Mouse (Mus musculus): ENCODE results near the gene Zfp652. TPM values are rescaled to one million over a fixed set of nuclear protein-coding genes. Genes with fewer than 3 reads are reported as not detected.

The Zfp652 gene
- polyA plus RNA-seq, 1 experiment from 2014 or later = 18.4 TPM

GRCm38 (mm10) chr11:95792950-95793509 lies 80.6 kb downstream of the Zfp652 start:
- Histone ChIP-seq H3K4me2 (replicated peaks) (no peak overlapping the region), H3K9ac (no peak overlapping the region), H3K27ac (no peak overlapping the region), H3K4me3 (replicated peaks) (no peak overlapping the region), H3K4me1 (replicated peaks) (peaks cover 8% of the 10 kb centered on the region), H3K9me3 (no peaks in the 10 kb centered on the region), H3K27me3 (replicated peaks) (peaks cover 14% of the 10 kb centered on the region), H3K36me3 (no peaks in the 10 kb centered on the region)
- ATAC-seq = no peak
- 92% methylated on average over 8 of the region's 8 CpGs for WGBS

DNA sequence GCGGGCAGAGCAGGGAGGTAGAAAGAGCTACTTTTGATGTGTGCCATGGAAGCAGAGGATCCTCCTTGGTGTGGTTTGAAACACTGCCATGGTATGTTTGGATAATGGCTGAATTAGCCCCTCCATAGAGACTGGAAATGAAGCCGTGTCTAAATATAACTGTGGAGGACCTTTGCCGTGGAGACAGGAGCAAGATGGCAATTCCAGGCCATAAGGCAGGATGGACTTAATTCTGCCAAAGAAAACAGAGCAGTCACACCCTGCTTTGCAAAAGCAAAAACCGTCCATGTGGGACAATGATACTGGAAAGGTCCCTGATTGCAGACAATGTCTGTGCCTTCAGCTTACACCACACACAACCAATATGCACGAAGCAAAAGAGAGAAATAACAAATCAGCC lies 81.7 kb downstream of the Zfp652 start:
- ATAC-seq = no peak
- 63% methylated on average over 5 of the region's 5 CpGs for WGBS
- Histone ChIP-seq H3K4me3 (replicated peaks) (no peak overlapping the region), H3K27me3 (replicated peaks) (peaks cover 14% of the 10 kb centered on the region), H3K9ac (no peak overlapping the region), H3K27ac (no peak overlapping the region), H3K9me3 (no peaks in the 10 kb centered on the region), H3K4me2 (replicated peaks) (no peak overlapping the region), H3K4me1 (replicated peaks) (peaks cover 8% of the 10 kb centered on the region), H3K36me3 (no peaks in the 10 kb centered on the region)

DNA sequence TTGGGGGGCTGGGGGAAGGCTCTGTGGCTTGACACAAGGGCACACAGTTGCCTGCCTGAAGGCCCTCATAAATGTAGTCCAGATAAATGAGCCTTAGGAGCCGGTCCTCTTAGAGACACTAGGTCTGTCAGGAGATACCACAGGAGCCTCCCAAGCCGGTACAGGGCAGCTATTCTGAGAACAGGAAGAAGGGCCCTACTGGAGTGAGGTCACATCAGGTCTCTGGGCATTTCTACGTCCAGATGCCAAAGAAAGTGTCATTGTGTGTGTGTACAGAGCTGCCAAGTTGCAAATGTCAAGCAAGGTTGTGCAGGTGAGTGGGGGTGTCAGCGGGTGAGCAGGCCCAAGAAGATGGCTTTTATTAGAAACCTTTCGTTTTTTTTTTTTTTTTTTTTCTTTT lies 83.1 kb downstream of the Zfp652 start:
- 60% methylated on average over 5 of the region's 5 CpGs for WGBS
- Histone ChIP-seq H3K9ac (no peak overlapping the region), H3K9me3 (no peaks in the 10 kb centered on the region), H3K36me3 (no peaks in the 10 kb centered on the region), H3K27ac (no peak overlapping the region), H3K4me1 (replicated peaks) (peaks cover 8% of the 10 kb centered on the region), H3K4me2 (replicated peaks) (no peak overlapping the region), H3K27me3 (replicated peaks) (peaks cover 14% of the 10 kb centered on the region), H3K4me3 (replicated peaks) (no peak overlapping the region)
- no peak for ATAC-seq

- H3K4me1 ChIP-seq (replicated peaks) = peaks cover 5% of the 10 kb centered on the region
- no peaks in the 10 kb centered on the region for H3K36me3 ChIP-seq
- no peak overlapping the region for H3K4me3 ChIP-seq (replicated peaks)
- no peak overlapping the region for H3K4me2 ChIP-seq (replicated peaks)
- 63% methylated on average over 5 of the region's 5 CpGs for WGBS
- no peak overlapping the region for H3K27ac ChIP-seq
- H3K27me3 ChIP-seq (replicated peaks) = no peaks in the 10 kb centered on the region
- H3K9me3 ChIP-seq = no peaks in the 10 kb centered on the region
- H3K9ac ChIP-seq = no peak overlapping the region
- peak; percentile 8; the same call in 1 of the 2 replicates for ATAC-seq
Measured at GRCm38 (mm10) chr11:95805010-95805409, 92.5 kb downstream of the Zfp652 start.

- Histone ChIP-seq H3K9me3 (no peaks in the 10 kb centered on the region), H3K9ac (no peak overlapping the region), H3K36me3 (no peaks in the 10 kb centered on the region), H3K4me2 (replicated peaks) (0 out of 2 replicates have a peak overlapping the region, but pooled peaks have one; percentile 11), H3K4me3 (replicated peaks) (no peak overlapping the region), H3K4me1 (replicated peaks) (peaks cover 5% of the 10 kb centered on the region), H3K27me3 (replicated peaks) (no peaks in the 10 kb centered on the region), H3K27ac (no peak overlapping the region)
- WGBS = 15% methylated on average over 3 of the region's 3 CpGs
- peak; percentile 83 for ATAC-seq
Measured at GRCm38 (mm10) chr11:95805527-95805926, 93.1 kb downstream of the Zfp652 start.

- Histone ChIP-seq H3K27me3 (replicated peaks) (no peaks in the 10 kb centered on the region), H3K4me2 (replicated peaks) (no peak overlapping the region), H3K4me1 (replicated peaks) (peaks cover 5% of the 10 kb centered on the region), H3K4me3 (replicated peaks) (no peak overlapping the region), H3K9ac (no peak overlapping the region), H3K9me3 (no peaks in the 10 kb centered on the region), H3K36me3 (no peaks in the 10 kb centered on the region), H3K27ac (no peak overlapping the region)
- WGBS = 96% methylated on average over 5 of the region's 5 CpGs
- no peak for ATAC-seq
Measured at GRCm38 (mm10) chr11:95807884-95808283, 95.4 kb downstream of the Zfp652 start.

GRCm38 (mm10) chr11:95808448-95809011 lies 96.1 kb downstream of the Zfp652 start:
- Histone ChIP-seq H3K9ac (no peak overlapping the region), H3K4me2 (replicated peaks) (no peak overlapping the region), H3K4me1 (replicated peaks) (peaks cover 5% of the 10 kb centered on the region), H3K9me3 (no peaks in the 10 kb centered on the region), H3K4me3 (replicated peaks) (no peak overlapping the region), H3K27ac (no peak overlapping the region), H3K27me3 (replicated peaks) (no peaks in the 10 kb centered on the region), H3K36me3 (no peaks in the 10 kb centered on the region)
- 55% methylated on average over 5 of the region's 5 CpGs for WGBS
- ATAC-seq = peak; percentile 80

- ATAC-seq = no peak
Measured at GRCm38 (mm10) chr11:95809603-95810002, 97.1 kb downstream of the Zfp652 start.

DNA sequence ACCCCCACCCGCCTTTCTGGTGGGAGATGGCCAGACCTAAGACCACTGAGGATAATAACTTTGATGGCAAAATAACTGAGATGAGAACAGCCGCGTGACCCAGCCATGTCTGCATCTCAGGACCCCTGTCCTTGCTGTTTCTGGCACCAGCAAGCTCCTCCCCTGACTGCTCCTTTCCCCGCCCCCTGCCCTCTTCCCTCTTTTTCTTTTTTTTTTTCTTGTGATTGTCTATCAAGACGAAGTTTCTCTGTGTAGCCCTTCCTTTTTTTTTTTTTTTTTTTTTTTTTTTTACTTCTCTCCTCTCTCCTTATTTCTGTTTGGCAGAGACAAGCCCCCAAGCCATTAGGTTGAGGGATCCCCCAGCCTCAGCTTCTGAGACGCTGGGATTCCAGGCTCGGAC lies 98.4 kb downstream of the Zfp652 start:
- no peaks in the 10 kb centered on the region for H3K27me3 ChIP-seq (replicated peaks)
- WGBS = 65% methylated on average over 7 of the region's 7 CpGs
- no peaks in the 10 kb centered on the region for H3K36me3 ChIP-seq
- no peak for ATAC-seq
- H3K9ac ChIP-seq = no peak overlapping the region
- H3K4me1 ChIP-seq (replicated peaks) = peaks cover under 1% of the 10 kb centered on the region
- H3K27ac ChIP-seq = no peak overlapping the region
- H3K9me3 ChIP-seq = no peaks in the 10 kb centered on the region
- no peak overlapping the region for H3K4me2 ChIP-seq (replicated peaks)
- H3K4me3 ChIP-seq (replicated peaks) = no peak overlapping the region

More at GRCm38 (mm10) chr11:95809603-95810002, 97.1 kb downstream of the Zfp652 start:
- no peaks in the 10 kb centered on the region for H3K27me3 ChIP-seq (replicated peaks)
- H3K36me3 ChIP-seq = no peaks in the 10 kb centered on the region
- H3K4me3 ChIP-seq (replicated peaks) = no peak overlapping the region
- 49% methylated on average over 5 of the region's 5 CpGs for WGBS
- no peak overlapping the region for H3K27ac ChIP-seq
- H3K9me3 ChIP-seq = no peaks in the 10 kb centered on the region
- no peak overlapping the region for H3K9ac ChIP-seq
- no peak overlapping the region for H3K4me2 ChIP-seq (replicated peaks)
- H3K4me1 ChIP-seq (replicated peaks) = peaks cover 5% of the 10 kb centered on the region

- ATAC-seq = no peak
- Histone ChIP-seq H3K9ac (no peak overlapping the region), H3K4me3 (replicated peaks) (no peak overlapping the region), H3K4me1 (replicated peaks) (no peaks in the 10 kb centered on the region), H3K9me3 (no peaks in the 10 kb centered on the region), H3K27me3 (replicated peaks) (no peaks in the 10 kb centered on the region), H3K4me2 (replicated peaks) (no peak overlapping the region), H3K36me3 (no peaks in the 10 kb centered on the region), H3K27ac (no peak overlapping the region)
- 79% methylated on average over 6 of the region's 6 CpGs for WGBS
Measured at GRCm38 (mm10) chr11:95811741-95812140, 99.3 kb downstream of the Zfp652 start.

DNA sequence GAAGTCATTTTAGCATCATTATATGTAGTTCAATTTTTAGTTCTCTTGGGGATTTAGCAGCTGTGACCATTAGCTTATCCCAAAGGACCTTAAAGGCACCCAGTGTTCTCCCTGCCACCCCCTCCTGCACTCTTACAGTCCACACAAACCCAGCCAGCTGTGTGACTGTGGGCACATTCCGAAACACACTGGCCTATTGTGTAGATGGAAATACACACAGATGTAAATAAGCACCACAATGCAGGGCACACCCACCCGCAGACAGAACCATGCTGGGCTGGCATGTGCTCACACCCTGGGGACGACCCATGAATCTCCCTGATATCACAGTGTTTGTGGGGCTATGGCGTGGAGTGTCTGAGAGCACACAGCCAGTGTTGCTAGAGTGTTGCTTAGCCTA lies 99.8 kb downstream of the Zfp652 start:
- H3K36me3 ChIP-seq = no peaks in the 10 kb centered on the region
- no peaks in the 10 kb centered on the region for H3K4me1 ChIP-seq (replicated peaks)
- H3K27ac ChIP-seq = no peak overlapping the region
- H3K4me2 ChIP-seq (replicated peaks) = no peak overlapping the region
- H3K9ac ChIP-seq = no peak overlapping the region
- no peaks in the 10 kb centered on the region for H3K9me3 ChIP-seq
- no peak for ATAC-seq
- H3K27me3 ChIP-seq (replicated peaks) = no peaks in the 10 kb centered on the region
- H3K4me3 ChIP-seq (replicated peaks) = no peak overlapping the region
- WGBS = 80% methylated on average over 4 of the region's 4 CpGs

DNA sequence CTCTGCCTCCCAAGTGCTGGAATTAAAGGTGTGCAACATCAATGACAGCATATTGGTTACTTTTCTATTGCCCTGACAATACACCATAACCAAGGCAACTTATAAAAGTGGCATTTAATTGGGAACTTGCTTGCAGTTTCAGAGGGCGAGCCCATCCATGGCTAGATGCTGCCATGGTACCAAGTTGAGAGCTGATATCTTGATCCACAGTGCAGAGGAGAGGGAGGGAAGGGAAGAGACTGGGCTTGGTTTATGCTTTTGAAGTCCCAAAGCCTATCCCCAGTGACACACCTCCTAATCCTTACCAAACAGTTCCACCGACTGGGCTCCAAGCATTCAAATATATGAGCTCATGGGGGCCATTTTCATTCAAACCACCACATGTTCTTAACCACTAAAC lies 101.6 kb downstream of the Zfp652 start:
- H3K9ac ChIP-seq = no peak overlapping the region
- H3K4me1 ChIP-seq (replicated peaks) = no peaks in the 10 kb centered on the region
- H3K27me3 ChIP-seq (replicated peaks) = no peaks in the 10 kb centered on the region
- no peak overlapping the region for H3K4me2 ChIP-seq (replicated peaks)
- H3K9me3 ChIP-seq = no peaks in the 10 kb centered on the region
- no peak for ATAC-seq
- no peak overlapping the region for H3K4me3 ChIP-seq (replicated peaks)
- 94% methylated on average over 2 of the region's 2 CpGs for WGBS
- H3K36me3 ChIP-seq = no peaks in the 10 kb centered on the region
- no peak overlapping the region for H3K27ac ChIP-seq

- no peak for ATAC-seq
- Histone ChIP-seq H3K27ac (no peak overlapping the region), H3K4me3 (replicated peaks) (no peak overlapping the region), H3K4me1 (replicated peaks) (no peaks in the 10 kb centered on the region), H3K4me2 (replicated peaks) (no peak overlapping the region), H3K9me3 (no peaks in the 10 kb centered on the region), H3K27me3 (replicated peaks) (no peaks in the 10 kb centered on the region), H3K36me3 (no peaks in the 10 kb centered on the region), H3K9ac (no peak overlapping the region)
- 74% methylated on average over 5 of the region's 5 CpGs for WGBS
Measured at GRCm38 (mm10) chr11:95814857-95815256, 102.4 kb downstream of the Zfp652 start.

Measured in intestine, embryonic 15.5 days (tissue).